Mouse (Mus musculus): Measurements from ENCODE around the gene Fam111a. TPM values are rescaled to one million over a fixed set of nuclear protein-coding genes. Genes with fewer than 3 reads are reported as not detected.

The Fam111a gene
- 15.0 TPM for total RNA-seq (2023)

GRCm38 (mm10) chr19:12545440-12545839 is at the start of gene Fam111a:
TSS of gene Fam111a (plus strand) at chr19:12545740.

GRCm38 (mm10) chr19:12501370-12502347 is 43.9 kb upstream of the Fam111a start, which contains the start of gene Dtx4:
TSS of gene Dtx4 (minus strand) at chr19:12501454.

GRCm38 (mm10) chr19:12599674-12600073 is 54.1 kb downstream of the Fam111a start, which contains the start of gene Gm4952:
TSS of gene Gm4952 (plus strand) at chr19:12599974.

DNA sequence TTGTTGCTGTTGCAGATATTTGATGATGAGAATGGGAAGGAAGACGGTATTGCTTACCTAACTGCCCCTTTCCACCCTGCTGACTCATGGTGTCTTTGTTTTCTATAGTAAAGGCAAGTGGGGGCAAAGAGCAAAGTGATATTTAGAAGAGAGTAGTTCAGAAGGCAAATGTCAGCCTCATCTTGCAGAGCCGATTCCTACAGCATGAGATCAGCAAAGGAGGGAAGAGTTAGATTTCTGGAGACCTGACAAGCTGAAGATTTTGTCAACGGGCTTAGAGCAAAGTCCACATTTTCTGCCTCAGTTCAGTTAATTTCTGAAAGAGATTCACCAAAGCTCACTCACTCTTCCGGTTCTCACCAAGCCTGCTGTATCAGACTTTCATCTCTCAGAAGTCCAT is 87.6 kb downstream of the Fam111a start, which contains the start of gene Glyat:
Gene Glyat, plus strand, starts transcription at position 133 of the 400 bp plus-strand sequence.

Other genes starting within 250 kb of the Fam111a start
- not detected for gene Olfr1436, start 246.6 kb upstream of the Fam111a start, total RNA-seq (2023)
- gene Olfr1437, start 220.6 kb upstream of the Fam111a start, total RNA-seq (2023): not detected
- not detected for gene Olfr1438-ps1, start 209.8 kb upstream of the Fam111a start, total RNA-seq (2023)
- gene Olfr1440, start 158.5 kb upstream of the Fam111a start, total RNA-seq (2023): not detected
- not detected for gene Olfr1441, start 128.3 kb upstream of the Fam111a start, total RNA-seq (2023)
- not detected for gene Pfpl, start 117.8 kb upstream of the Fam111a start, total RNA-seq (2023)
- gene Mpeg1, start 85.0 kb upstream of the Fam111a start, total RNA-seq (2023): 13.4 TPM
- gene Dtx4, start 44.3 kb upstream of the Fam111a start, total RNA-seq (2023): 3.3 TPM
- not detected for gene Gm4952, start 54.2 kb downstream of the Fam111a start, total RNA-seq (2023)
- not detected for gene Glyat, start 87.6 kb downstream of the Fam111a start, total RNA-seq (2023)
- not detected for gene Olfr1442, start 124.7 kb downstream of the Fam111a start, total RNA-seq (2023)
- not detected for gene Olfr1443, start 132.4 kb downstream of the Fam111a start, total RNA-seq (2023)
- gene Keg1, start 150.0 kb downstream of the Fam111a start, total RNA-seq (2023): not detected
- gene Cntf, start 219.9 kb downstream of the Fam111a start, total RNA-seq (2023): 4.2 TPM

Data from CD4-positive naive resting alpha-beta T cell, adult 57 days (primary cell).